Mouse (Mus musculus): ENCODE data around the gene Lama4. TPM values are rescaled to one million over a fixed set of nuclear protein-coding genes. Genes with fewer than 3 reads are reported as not detected.

Gene Lama4
- polyA plus RNA-seq, 2 experiments = 0.91 to 0.94 TPM

DNA sequence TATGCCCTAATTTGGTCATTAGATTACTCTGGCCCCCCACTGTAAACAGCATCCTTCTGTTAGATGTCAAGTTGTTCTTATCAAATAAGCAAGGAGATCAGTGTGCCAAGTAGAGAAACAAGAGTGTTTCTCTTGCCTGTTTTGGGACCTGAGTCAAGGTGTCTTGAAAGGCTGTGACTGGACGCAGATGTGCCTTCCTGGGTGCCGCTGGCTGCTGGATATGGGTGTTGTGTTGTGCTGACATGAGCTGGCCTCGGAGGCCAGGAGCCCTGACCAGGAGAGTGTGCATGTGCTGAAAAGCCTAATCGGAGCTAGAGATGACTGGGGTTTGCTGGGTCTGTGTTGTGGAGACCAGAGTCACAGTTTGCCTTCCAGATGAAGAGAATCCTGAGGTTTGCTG is 100.7 kb downstream of the Lama4 start:
- no peaks in the 10 kb centered on the region for H3K4me1 ChIP-seq (replicated peaks; ENCODE audit: control insufficient read depth in 2 of 2, insufficient read depth in 2 of 2, low read length in 1 of 2)
- DNase-seq (ENCODE audit: low read depth in 3 of 3, low spot score in 3 of 3) (no peak), ATAC-seq (ENCODE audit: insufficient read depth) (no peak)
- no peaks in the 10 kb centered on the region for H3K36me3 ChIP-seq (replicated peaks; ENCODE audit: control insufficient read depth, insufficient read depth, low read depth)
- H3K4me2 ChIP-seq (ENCODE audit: low read depth) = no peak overlapping the region
- H3K4me3 ChIP-seq (ENCODE audit: insufficient read depth in 1 of 2, low read depth in 2 of 2, low read length in 2 of 2) = no peak overlapping the region
- WGBS (ENCODE audit: insufficient replicate concordance) = 66% methylated on average over 4 of the region's 4 CpGs
- no peaks in the 10 kb centered on the region for H3K27me3 ChIP-seq (ENCODE audit: control insufficient read depth, insufficient read depth, low read length)
- TF ChIP-seq EP300 (IDR thresholded peaks at IDR 0.05; ENCODE audit: low read depth) (no peak), CTCF (IDR thresholded peaks at IDR 0.05; ENCODE audit: low read depth) (no peak)
- H3K27ac ChIP-seq = no peak overlapping the region
- H3K9me3 ChIP-seq (ENCODE audit: control insufficient read depth, low read length) = no peaks in the 10 kb centered on the region
- H3K9ac ChIP-seq (replicated peaks) = no peak overlapping the region

- H3K4me2 ChIP-seq (ENCODE audit: low read depth) = no peak overlapping the region
- no peaks in the 10 kb centered on the region for H3K27me3 ChIP-seq (ENCODE audit: control insufficient read depth, insufficient read depth, low read length)
- no peak overlapping the region for H3K27ac ChIP-seq
- DNase-seq (ENCODE audit: low read depth in 3 of 3, low spot score in 3 of 3) (peak; percentile 12 to 29 (median 28)), ATAC-seq (ENCODE audit: insufficient read depth) (no peak)
- no peak overlapping the region for H3K9ac ChIP-seq (replicated peaks)
- no peaks in the 10 kb centered on the region for H3K4me1 ChIP-seq (replicated peaks; ENCODE audit: control insufficient read depth in 2 of 2, insufficient read depth in 2 of 2, low read length in 1 of 2)
- H3K9me3 ChIP-seq (ENCODE audit: control insufficient read depth, low read length) = no peaks in the 10 kb centered on the region
- no peaks in the 10 kb centered on the region for H3K36me3 ChIP-seq (replicated peaks; ENCODE audit: control insufficient read depth, insufficient read depth, low read depth)
- H3K4me3 ChIP-seq (ENCODE audit: insufficient read depth in 1 of 2, low read depth in 2 of 2, low read length in 2 of 2) = no peak overlapping the region
- TF ChIP-seq EP300 (IDR thresholded peaks at IDR 0.05; ENCODE audit: low read depth) (no peak), CTCF (IDR thresholded peaks at IDR 0.05; ENCODE audit: low read depth) (peak; percentile 76)
Observed at GRCm38 (mm10) chr10:39066962-39067361, 101.6 kb downstream of the Lama4 start.

- TF ChIP-seq EP300 (IDR thresholded peaks at IDR 0.05; ENCODE audit: low read depth) = no peak
- TF ChIP-seq CTCF (IDR thresholded peaks at IDR 0.05; ENCODE audit: low read depth) = no peak
- H3K4me3 ChIP-seq (ENCODE audit: insufficient read depth in 1 of 2, low read depth in 2 of 2, low read length in 2 of 2) = no peak overlapping the region
Observed at GRCm38 (mm10) chr10:39072048-39072447, 106.7 kb downstream of the Lama4 start.

GRCm38 (mm10) chr10:39096981-39097380 is 131.7 kb downstream of the Lama4 start:
- DNase-seq (ENCODE audit: low read depth in 3 of 3, low spot score in 3 of 3) = no peak
- TF ChIP-seq CTCF (IDR thresholded peaks at IDR 0.05; ENCODE audit: low read depth) = peak; percentile 38
- no peak for TF ChIP-seq EP300 (IDR thresholded peaks at IDR 0.05; ENCODE audit: low read depth)
- H3K9me3 ChIP-seq (ENCODE audit: control insufficient read depth, low read length) = no peaks in the 10 kb centered on the region
- H3K4me1 ChIP-seq (replicated peaks; ENCODE audit: control insufficient read depth in 2 of 2, insufficient read depth in 2 of 2, low read length in 1 of 2) = no peaks in the 10 kb centered on the region
- no peak overlapping the region for H3K27ac ChIP-seq
- 63% methylated on average over 9 of the region's 9 CpGs for WGBS (ENCODE audit: insufficient replicate concordance)
- no peak overlapping the region for H3K4me2 ChIP-seq (ENCODE audit: low read depth)
- H3K36me3 ChIP-seq (replicated peaks; ENCODE audit: control insufficient read depth, insufficient read depth, low read depth) = no peaks in the 10 kb centered on the region
- H3K9ac ChIP-seq (replicated peaks) = no peak overlapping the region
- no peaks in the 10 kb centered on the region for H3K27me3 ChIP-seq (ENCODE audit: control insufficient read depth, insufficient read depth, low read length)
- no peak overlapping the region for H3K4me3 ChIP-seq (ENCODE audit: insufficient read depth in 1 of 2, low read depth in 2 of 2, low read length in 2 of 2)
- ATAC-seq (ENCODE audit: insufficient read depth) = no peak

More at GRCm38 (mm10) chr10:39072048-39072447, 106.7 kb downstream of the Lama4 start:
- H3K9me3 ChIP-seq (ENCODE audit: control insufficient read depth, low read length) = no peaks in the 10 kb centered on the region
- H3K36me3 ChIP-seq (replicated peaks; ENCODE audit: control insufficient read depth, insufficient read depth, low read depth) = no peaks in the 10 kb centered on the region
- WGBS (ENCODE audit: insufficient replicate concordance) = 68% methylated on average over 4 of the region's 4 CpGs
- H3K27ac ChIP-seq = no peak overlapping the region
- no peak overlapping the region for H3K4me2 ChIP-seq (ENCODE audit: low read depth)
- no peaks in the 10 kb centered on the region for H3K27me3 ChIP-seq (ENCODE audit: control insufficient read depth, insufficient read depth, low read length)
- H3K4me1 ChIP-seq (replicated peaks; ENCODE audit: control insufficient read depth in 2 of 2, insufficient read depth in 2 of 2, low read length in 1 of 2) = no peaks in the 10 kb centered on the region
- ATAC-seq (ENCODE audit: insufficient read depth) = no peak
- no peak for DNase-seq (ENCODE audit: low read depth in 3 of 3, low spot score in 3 of 3)
- no peak overlapping the region for H3K9ac ChIP-seq (replicated peaks)

DNA sequence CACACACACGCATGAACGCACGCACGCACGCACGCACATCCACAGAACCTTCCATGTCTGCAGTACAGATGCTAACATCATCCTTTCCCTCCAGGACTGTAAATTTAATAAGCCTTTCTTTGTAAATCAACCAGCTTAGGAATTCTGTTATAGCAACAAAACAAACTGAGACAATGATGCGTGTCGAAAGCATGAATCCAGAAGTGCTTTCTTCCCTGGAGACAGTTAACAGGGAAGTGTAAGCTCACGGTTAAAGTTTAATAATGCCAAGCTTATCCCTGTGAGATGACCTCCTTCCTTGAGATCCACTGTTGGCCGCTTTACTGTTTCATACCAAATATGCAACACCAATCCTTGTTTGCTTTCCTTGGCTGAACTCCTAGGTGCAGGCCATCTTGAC is 133.4 kb downstream of the Lama4 start:
- no peaks in the 10 kb centered on the region for H3K9me3 ChIP-seq (ENCODE audit: control insufficient read depth, low read length)
- no peak for DNase-seq (ENCODE audit: low read depth in 3 of 3, low spot score in 3 of 3)
- H3K4me1 ChIP-seq (replicated peaks; ENCODE audit: control insufficient read depth in 2 of 2, insufficient read depth in 2 of 2, low read length in 1 of 2) = no peaks in the 10 kb centered on the region
- no peak overlapping the region for H3K9ac ChIP-seq (replicated peaks)
- TF ChIP-seq CTCF (IDR thresholded peaks at IDR 0.05; ENCODE audit: low read depth) (no peak), EP300 (IDR thresholded peaks at IDR 0.05; ENCODE audit: low read depth) (no peak)
- no peak overlapping the region for H3K4me2 ChIP-seq (ENCODE audit: low read depth)
- no peak for ATAC-seq (ENCODE audit: insufficient read depth)
- H3K36me3 ChIP-seq (replicated peaks; ENCODE audit: control insufficient read depth, insufficient read depth, low read depth) = no peaks in the 10 kb centered on the region
- H3K27ac ChIP-seq = no peak overlapping the region
- WGBS (ENCODE audit: insufficient replicate concordance) = 85% methylated on average over 10 of the region's 10 CpGs
- H3K27me3 ChIP-seq (ENCODE audit: control insufficient read depth, insufficient read depth, low read length) = no peaks in the 10 kb centered on the region
- H3K4me3 ChIP-seq (ENCODE audit: insufficient read depth in 1 of 2, low read depth in 2 of 2, low read length in 2 of 2) = no peak overlapping the region
